Mouse (Mus musculus) T-helper 1 cell (primary cell): ENCODE data around the gene Grb14.

ENCODE experiments used
- in situ Hi-C: fragments of 300-600 bp; cut with MboI, MseI; formaldehyde crosslinking; loops from one replicate; pipeline ENCODE4 v1.15.1; 2025; ENCODE audit warnings: high pct_unique_total_duplicates

The Grb14 gene

DNA sequence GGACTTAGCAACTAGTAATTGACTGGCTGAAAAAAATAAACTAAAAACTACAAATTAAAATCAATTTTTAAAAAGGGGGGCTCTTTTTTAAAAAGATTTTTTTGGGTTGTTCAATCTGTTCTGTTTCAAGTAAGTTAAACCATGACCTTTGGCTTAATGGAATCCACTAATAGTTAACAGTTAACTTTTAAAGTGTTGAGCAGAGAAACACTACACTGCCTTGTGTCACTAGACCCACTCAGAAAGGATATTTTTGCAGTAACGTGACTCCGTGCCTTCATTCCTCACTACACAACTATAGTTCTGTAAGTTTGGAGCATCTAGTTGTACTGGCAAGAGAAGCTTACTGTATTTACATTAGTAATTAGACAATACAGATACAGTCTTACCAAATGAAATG, 50.2 kb downstream of the Grb14 start:
- in situ Hi-C loops, result loop anchor here (5.0 kb wide), 1 partner anchor 138 kb away; no protein-coding TSS in a partner anchor

DNA sequence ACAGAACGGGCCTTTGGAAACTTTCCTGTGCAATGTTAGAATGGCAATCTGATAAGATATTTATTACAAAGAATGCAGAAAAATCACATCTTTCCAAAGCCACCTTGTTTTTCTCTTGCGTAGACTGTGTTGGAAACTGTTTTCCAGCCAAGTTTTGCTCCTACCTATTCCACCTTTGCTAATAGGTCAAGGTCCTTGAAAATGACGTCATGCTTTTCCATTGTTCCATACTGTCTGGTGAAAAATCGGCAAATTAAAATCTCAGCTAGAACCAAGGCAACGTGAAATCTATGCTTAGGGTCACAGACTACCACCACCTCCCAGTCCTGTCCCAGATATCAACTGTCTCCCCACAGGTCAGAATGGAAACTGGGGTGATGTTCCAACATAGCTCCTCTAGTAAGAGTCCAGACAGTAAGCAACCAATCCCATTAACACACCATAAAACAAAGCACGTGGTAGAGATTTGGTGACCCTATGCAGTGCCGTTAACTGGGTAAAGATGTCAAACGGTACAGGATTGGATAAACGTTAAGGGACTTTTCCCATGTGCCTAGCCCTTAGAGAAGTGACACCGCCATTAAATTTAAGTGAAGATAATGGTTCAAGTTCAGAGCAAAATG, 50.9 kb downstream of the Grb14 start:
- in situ Hi-C loops, result loop anchor here (5.0 kb wide), 1 partner anchor 138 kb away; no protein-coding TSS in a partner anchor

DNA sequence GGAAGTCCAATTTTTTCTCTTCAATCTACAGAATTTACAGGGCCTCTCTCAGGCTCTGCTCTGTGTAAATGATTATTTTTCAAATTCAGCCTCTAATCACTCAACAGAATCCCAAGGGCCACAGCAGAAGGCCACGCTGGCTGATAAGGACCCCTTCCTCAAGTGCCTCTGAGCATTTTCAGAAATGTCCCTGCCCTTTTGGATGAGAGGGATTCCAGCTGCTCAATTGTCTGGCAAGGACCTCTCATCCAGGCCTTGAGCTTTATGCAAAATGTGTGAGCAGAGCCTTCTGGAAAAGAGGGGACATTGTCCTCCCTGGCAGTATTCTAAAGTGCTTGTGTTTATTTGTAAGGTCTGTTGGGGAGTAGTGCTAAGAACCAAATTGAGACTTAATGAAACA, 51.7 kb downstream of the Grb14 start:
- in situ Hi-C loops, result loop anchor here (5.0 kb wide), 1 partner anchor 139 kb away; no protein-coding TSS in a partner anchor

DNA sequence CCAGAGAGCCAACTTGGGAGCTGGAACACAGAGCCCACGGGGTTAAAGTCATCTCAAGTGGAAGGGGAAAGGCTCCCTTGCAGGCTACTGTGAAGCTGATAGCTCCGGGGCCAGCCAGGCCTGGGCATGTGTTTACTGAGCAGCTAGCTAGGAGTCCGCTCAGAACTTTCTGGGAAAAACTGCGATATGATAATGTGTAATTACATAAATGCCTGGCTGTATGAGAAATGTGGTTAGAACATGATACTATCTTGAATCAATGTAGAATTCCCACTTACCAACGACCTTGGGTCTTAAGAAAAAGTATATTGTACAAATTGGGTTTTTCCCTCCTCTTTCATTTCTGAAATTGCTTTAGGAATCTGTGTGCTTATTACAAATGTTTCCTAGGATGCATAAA, 53.0 kb downstream of the Grb14 start:
- in situ Hi-C loops, result loop anchor here (5.0 kb wide), 1 partner anchor 140 kb away; no protein-coding TSS in a partner anchor

DNA sequence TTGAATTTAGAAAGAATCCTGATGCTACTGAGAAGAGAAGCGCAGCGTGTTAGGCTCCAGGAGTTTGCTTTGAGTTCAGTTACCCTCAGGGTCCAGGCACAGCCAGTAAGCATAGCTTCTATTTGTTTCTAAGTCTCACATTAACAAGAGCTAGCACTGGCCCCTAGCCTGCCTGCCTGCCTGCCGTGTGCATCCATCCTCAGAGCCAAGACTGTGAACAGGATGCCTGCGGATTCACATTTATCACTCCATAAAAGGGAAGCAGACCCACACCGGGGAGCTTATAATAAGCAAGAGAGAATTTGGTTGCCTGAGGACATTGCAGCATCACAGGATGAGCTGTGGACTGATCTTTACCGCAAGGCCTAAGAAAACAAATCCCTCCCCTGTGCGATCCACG, 53.8 kb downstream of the Grb14 start:
- in situ Hi-C loops, result loop anchor here (5.0 kb wide), 1 partner anchor 141 kb away; no protein-coding TSS in a partner anchor

DNA sequence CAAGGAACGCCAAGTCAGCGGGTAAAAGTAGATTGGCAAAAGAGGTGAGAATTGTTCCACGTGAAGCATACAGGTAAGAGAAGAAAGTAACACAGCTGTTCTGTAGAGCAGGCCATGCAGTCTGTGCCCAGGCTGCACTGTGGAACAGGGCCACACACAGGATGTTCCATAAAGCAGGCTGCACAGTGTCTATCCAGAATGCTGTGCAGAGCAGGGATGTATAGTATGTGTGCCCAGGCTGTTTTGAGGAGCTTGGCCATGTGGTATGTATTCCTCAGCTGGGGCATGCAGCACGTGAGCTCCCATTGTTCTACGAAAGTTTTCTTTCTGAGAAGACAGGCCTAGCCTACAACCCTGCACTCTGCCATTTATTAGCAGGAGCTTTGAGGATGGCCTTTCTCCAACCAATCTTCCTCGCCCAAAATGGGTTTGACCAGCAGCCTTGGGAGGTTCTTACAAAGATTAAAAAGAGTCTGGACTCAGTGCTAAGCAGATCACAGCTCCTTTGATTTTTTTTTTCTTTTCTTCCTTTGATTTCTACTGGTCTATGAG, 57.8 kb downstream of the Grb14 start:
- in situ Hi-C loops, result no loop called here

DNA sequence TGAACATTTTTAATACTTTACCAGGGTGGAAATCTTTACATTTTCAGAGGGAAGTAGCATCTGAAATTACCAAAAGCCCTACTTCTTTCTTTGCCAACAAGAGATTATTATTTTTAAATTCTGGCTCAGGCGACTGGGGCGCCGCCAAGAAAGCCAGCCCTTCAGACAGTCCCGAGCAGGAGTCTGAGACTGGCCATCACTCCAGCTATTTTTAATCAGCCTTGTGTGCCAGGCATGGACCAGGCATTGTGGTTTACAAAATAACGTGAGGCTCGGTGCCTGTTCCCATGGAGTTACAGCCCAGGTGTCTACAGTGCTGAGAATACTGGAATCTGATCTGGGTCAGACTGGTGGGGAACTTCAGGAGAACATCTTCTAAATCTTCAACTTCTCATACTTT, 58.5 kb downstream of the Grb14 start:
- in situ Hi-C loops, result no loop called here

DNA sequence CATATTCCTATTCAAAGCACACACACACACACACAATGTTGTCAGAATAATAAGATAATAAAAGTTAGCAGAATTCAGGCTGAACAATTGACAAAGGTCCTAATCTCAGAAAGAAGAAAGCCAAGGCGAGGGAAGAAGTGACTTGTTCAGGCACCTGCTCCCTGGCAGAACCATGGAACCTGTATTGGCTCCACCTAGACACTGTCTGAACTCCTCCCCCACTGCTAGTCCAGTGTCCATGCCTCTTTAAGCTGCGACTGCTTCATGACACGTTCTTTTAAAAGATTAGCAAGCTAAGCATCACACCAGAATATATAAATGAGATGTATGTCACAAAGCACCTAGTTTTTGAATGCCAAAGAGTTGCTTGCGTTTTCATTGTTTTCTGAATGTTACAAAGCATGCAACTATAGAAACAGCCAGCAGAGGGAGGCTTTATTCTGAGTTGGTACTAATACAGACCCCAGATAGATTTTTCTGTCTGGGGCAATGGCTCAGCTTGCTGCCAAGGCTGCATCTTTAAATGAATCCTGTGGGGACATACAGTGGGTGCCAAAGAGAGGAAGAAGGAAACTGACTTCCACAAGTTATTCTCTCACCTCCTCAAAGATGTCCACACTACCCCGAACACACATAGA, 59.4 kb downstream of the Grb14 start:
- in situ Hi-C loops, result no loop called here

DNA sequence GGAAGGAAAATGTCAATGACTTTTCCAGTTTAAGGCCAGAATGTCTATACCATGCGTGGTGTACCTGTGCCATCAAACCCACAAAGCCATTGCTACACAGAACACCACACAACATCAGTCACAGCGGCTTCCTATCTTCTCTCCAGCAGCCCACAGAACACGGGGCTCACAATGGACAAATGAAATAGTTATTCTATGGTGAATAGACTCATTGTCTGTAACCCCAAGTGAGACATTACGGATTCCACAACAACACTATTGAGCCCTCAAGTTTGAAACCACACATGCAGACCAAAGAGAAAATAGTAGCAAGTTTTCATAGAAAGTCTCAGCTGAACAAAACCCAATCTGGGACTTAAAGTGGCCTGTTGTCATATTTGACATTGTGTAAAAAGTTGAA, 62.6 kb downstream of the Grb14 start:
- in situ Hi-C loops, result no loop called here

DNA sequence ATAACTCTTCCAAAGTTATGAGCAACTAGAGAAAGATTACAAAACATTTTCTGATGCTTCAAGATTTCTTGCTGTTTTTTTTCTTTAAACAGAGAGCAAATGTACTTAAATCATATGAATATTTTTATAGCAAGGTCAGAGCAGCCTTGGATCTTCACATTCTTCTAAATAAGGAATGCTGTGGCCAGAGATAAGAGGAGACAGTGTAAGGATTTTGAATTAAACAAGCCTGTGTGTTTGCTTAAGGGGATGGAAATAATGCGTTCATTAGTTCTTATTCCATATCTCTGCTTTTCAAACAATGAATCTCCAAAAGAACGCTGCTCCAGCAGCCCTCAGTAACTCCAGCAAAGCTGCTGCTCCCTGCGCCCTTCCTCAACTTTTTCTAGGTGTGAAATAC, 63.4 kb downstream of the Grb14 start:
- in situ Hi-C loops, result no loop called here

DNA sequence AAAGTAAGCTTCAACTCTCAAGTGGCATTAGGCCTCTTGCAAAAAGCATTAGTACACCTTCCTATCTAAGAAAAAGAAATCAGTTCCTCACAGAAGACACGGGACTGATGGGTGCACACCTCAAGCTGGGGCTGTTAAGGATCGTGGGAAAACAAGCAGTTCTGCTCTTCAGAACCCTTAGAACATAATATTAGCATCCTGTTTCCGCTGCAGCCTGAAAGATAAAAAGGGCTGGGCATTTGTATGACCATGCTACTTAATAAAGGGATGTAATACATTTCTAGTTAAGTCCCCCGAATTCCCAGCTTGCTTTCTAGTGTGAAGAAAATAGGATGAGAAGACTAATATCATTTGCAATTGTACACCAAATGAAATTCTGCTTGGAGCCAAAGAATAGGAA, 65.1 kb downstream of the Grb14 start:
- in situ Hi-C loops, result no loop called here

DNA sequence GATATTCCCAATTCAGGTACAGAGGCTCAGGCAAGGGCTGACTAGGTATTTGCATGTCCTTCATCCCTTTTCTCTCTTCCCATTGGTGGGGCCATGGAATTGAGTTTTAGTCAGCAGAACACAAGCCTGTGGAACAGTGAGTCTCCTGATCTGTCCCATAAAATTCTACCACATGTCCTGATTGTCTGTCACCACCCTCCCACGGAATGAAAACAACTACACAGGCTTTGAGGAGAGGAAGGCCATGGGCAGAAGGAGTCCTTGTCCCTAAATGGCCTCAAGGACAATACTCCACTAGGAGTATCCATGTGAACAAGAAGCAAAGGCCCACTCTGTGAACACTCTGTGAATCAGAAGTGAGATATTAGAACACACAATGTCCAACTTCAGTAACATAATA, 69.3 kb downstream of the Grb14 start:
- in situ Hi-C loops, result no loop called here

DNA sequence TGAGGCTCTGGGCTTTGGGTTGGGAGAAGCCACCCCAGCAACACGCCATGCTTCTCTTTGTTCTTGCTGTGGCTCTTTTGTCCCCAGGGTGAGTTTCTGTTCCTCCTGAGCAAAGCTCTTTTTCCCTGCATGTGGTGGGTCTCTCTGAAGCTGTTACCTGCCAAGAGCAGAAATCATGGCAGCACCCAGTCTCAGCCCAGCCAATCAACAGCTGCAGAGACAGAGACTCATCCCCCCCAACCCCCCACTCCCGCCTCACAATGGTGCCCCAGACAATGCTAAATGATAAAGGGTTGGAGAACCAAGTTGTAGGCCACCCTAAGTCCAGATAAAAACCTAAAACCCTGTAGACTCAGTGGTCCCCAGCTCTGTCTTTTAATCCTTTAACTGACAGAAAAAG, 75.6 kb downstream of the Grb14 start:
- in situ Hi-C loops, result no loop called here

DNA sequence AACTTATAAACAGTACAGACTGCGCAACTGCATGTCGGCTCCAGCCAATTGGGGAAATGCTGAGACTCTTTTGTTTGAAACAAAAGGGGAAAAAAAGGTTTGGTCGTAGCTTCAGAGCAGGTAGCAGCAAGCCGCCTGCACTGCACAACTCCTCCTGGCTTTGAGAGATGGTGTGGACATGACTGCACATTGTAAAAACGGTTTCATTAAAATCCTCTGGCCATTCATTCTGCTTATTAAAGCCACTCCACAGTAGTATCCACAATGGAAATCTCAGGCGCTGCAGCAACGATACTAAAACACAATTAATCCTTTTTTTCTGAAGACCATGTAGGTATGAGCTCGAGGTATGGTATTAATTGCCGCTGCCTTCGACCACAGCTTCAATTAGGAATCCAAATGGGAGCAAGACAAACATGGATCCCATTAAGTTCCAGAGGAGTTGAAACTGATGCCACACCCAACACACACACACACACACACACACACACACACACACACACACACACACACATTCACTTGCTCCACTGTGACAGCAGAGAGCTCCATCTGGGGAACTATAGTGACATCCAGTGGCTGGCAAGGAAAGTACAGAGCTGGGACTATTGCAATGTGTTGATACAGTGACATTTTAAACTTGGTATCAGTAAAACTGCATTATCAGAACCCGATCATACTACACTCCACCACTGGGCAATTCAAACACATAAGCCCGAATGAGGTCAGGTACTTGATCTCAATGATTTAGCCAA, 76.2 kb downstream of the Grb14 start:
- in situ Hi-C loops, result no loop called here

DNA sequence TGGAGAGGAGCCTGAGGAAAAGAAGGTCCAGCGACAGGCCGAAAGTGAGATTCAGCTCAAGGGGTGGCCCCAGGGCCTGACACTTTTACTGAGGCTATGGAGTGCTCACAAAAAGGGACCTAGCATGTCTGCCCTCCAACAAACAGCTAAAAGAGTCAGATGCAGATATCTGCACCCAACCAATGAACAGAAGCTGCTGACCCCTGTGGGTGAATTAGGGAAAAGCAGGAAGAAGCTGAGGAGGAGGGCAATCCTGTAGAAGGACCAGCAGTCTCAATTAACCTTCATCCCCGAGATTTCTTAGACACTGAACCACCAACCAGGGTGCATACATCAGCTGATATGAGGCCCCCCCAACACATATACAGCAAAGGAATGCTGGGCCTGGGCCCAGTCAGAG, 77.3 kb downstream of the Grb14 start:
- in situ Hi-C loops, result no loop called here

DNA sequence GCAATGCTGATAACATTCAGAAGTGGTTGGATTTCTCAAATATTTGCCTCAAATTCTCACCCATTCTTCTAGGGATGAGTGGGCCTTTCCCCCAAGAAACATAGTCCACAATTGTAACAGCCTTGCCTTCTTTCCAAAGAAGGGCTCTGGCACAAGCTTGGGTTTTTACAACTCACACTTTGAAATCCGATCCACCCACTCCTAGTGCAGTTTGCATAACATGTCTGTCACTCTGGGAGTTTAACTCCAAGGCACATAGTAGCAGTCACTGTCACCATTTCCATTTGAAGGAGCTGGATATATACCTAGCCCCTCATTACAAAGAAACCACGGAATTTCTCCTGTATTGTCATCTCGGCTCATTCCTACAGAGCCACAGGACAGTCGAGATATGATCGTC, 103.9 kb downstream of the Grb14 start:
- in situ Hi-C loops, result no loop called here

DNA sequence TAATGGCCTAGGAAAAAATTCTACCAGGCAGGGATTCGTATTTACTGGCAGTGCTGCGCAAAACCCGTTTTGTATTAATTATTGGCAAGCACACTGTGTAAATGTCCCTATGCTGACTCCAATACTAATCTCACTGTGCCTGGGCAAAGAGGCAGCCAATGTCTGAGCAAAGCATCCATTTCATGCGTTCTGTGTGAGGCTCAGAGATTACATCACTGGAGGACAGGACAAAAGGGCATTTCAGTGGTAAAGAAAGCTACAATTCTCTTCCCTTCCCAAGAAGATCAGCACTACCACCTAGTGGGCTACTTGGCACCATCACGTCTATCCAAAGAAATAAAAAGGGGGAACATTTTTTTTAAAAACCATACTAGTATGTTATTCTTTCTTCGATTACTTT, 109.3 kb downstream of the Grb14 start:
- in situ Hi-C loops, result no loop called here

DNA sequence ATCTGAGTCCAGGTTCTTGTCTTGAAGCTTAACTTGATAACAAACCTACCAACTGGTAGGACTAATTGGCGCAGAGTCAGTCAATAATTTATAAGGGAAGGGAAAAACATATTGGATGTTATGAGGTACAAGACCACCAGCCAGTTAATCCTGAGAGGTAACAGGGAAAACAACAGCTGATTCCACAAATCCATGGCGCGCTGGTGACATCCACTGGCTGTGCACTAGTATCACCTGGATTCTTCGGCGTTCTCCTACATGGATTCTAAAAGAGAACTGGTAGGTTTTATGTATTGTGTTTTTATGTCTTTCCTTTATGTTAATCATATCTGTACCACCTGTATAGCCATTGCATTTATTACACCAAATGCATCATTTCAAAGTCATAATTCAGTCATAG, 119.9 kb downstream of the Grb14 start:
- in situ Hi-C loops, result no loop called here

DNA sequence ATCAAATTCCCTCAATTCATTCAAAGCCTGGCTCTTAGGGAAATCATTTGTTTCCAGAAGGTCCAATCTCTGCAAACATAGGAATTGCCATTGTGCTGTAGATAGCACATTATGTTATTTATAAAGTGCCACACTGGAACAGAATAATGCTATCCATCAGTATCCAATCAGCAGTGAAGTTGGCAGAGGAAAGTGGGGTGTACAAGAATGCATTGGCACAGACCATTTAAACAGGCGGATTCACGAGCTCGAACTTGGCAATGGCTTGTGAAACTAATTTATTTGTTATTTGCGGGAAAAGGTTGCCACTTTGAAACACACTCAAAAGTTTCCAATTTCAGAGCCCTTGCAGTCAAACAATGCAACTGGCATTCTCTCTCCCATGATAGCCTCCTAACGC, 126.9 kb downstream of the Grb14 start:
- in situ Hi-C loops, result no loop called here

DNA sequence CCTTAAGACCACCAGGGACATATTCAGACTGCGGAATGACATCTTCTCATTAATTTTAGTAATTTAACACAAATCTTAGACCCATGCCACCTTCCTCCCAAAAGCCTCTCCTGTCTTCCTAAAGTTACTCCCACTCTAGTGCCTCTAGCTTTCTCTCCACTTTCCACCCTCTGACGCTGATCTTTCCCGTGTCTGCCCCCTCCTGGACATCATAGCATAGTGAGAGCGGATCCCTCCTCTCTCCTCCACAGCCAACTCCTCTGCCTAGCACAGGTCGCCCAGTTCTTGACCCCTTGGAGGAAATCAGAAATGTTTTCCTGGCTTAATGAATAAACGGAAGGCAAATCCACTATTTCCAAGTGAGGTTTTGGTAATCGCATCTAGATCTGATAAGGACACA, 131.6 kb downstream of the Grb14 start:
- in situ Hi-C loops, result no loop called here

DNA sequence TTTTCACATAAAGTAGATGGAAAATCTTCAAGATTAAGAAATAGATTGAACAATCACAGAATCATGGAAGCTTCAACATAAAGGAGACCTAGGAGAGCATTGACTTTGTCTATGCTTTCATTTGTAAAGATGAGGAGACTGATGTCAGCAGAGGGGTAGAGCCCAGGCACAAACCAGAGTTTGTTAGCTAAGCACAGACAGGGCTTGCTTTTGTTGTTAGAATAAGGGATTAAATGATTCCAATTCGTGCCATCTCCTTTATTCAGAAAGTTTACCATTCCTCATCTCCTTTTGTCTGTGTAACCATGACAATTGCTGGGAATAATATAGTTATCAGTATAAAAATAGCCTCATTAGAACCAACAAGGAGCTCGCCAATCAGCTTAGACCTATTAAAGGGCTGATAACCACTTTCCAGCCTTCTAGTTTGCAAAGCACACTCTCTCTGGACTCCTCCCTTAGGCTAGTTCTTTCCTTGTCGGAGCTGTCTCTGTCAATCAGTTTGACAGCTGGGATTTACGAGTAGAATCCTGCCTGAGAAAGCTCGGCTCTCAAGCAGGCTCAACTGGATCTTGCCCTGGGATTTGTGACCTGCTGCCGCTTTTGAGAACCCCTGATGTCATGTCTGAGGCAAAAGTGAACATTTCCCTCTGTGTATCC, 137.6 kb downstream of the Grb14 start:
- in situ Hi-C loops, result no loop called here

DNA sequence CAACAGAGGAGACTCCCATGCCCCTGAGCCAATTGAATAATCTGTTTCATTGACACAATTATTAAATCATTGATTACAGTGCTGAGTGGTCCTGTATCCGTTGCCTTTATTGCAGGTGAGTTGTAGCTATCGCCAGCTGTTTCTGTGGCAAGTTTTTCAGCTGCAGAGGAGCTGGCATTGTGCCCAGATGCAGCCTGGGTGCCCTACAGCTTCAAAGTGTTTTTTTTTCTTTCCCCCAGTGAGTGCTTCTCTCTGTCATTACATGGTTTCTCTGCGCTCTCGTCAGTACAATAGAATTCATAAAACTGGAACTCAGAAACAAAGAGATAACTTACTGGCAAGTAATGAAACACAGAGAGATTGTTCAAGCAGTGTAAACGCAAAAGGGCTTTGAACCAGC, 139.1 kb downstream of the Grb14 start:
- in situ Hi-C loops, result no loop called here
